Mouse (Mus musculus) ES-E14 (cell line): Measurements from ENCODE around the gene Gcg. TPM values are rescaled to one million over a fixed set of nuclear protein-coding genes. Genes with fewer than 3 reads are reported as not detected.

Experiments
- DNase-seq: peaks from one replicate; pipeline ENCODE4 v3.0.0-alpha.2; 2013; ENCODE audit warnings: low read depth, low spot score
- H3K27ac ChIP-seq: 2 replicates; pipeline ENCODE4 v1.5.1; 2012; ENCODE audit warnings: low read depth, mild to moderate bottlenecking, low read length, moderate library complexity, mixed read lengths; ENCODE audit not compliant: poor library complexity, insufficient read depth, severe bottlenecking
- H3K36me3 ChIP-seq: 2 replicates; pipeline ENCODE4 v1.6.1; 2012; ENCODE audit warnings: mild to moderate bottlenecking, low read length, moderate library complexity, mixed read lengths; ENCODE audit not compliant: control insufficient read depth, poor library complexity, insufficient read depth, severe bottlenecking
- H3K4me1 ChIP-seq, 2 experiments: fragments of 150-350 bp in 1 of 2; sonication (generic) in 1 of 2; 2 replicates each; pipeline ENCODE4 v1.6.1; 2012; ENCODE audit warnings: low read length in 2 of 2, mild to moderate bottlenecking in 1 of 2, mixed read lengths in 1 of 2; ENCODE audit not compliant: control insufficient read depth in 2 of 2, insufficient read depth in 2 of 2, poor library complexity in 1 of 2
- H3K4me3 ChIP-seq, 2 experiments: fragments of 150-350 bp in 1 of 2; sonication (generic) in 1 of 2; 2 replicates each; pipeline ENCODE4 v1.5.1; 2012; ENCODE audit warnings: low read length in 2 of 2, low read depth in 1 of 2, mild to moderate bottlenecking in 1 of 2, mixed read lengths in 1 of 2; ENCODE audit not compliant: insufficient read depth in 1 of 2, poor library complexity in 1 of 2, severe bottlenecking in 1 of 2
- H3K9ac ChIP-seq: 2 replicates; pipeline ENCODE4 v1.6.1; 2012; ENCODE audit warnings: low read depth, mild to moderate bottlenecking, low read length, mixed read lengths; ENCODE audit not compliant: poor library complexity, insufficient read depth, severe bottlenecking
- H3K9me3 ChIP-seq: fragments of 150-350 bp; sonication (generic); 2 replicates; pipeline ENCODE4 v1.6.1; 2012; ENCODE audit warnings: low read depth, mild to moderate bottlenecking, low read length; ENCODE audit not compliant: control insufficient read depth, insufficient read depth
- CHD2 ChIP-seq: IDR thresholded peaks from 2 replicates; pipeline ENCODE4 v1.6.1; 2014; ENCODE audit warnings: mild to moderate bottlenecking, low read depth, low read length, inconsistent platforms
- HCFC1 ChIP-seq: IDR thresholded peaks from 2 replicates; pipeline ENCODE4 v1.6.1; 2012; ENCODE audit warnings: low read length, inconsistent platforms, borderline replicate concordance; ENCODE audit not compliant: insufficient read depth
- MAFK ChIP-seq: IDR thresholded peaks from 2 replicates; pipeline ENCODE4 v1.6.1; 2014; ENCODE audit warnings: mild to moderate bottlenecking, low read depth, low read length, inconsistent platforms; ENCODE audit not compliant: insufficient read depth
- ZC3H11A ChIP-seq: IDR thresholded peaks from 2 replicates; pipeline ENCODE4 v1.6.1; 2012; ENCODE audit warnings: low read depth, mild to moderate bottlenecking, inconsistent platforms, low read length, borderline replicate concordance
- ZNF384 ChIP-seq: IDR thresholded peaks from 2 replicates; pipeline ENCODE4 v1.6.1; 2012; ENCODE audit warnings: low read depth, low read length, inconsistent platforms
- in situ Hi-C, 2 experiments: fragments of 600-800 bp; cut with MboI; formaldehyde crosslinking; loops; one replicate each; pipeline ENCODE4 v1.15.1; 2025; ENCODE audit warnings: low sequenced_read_pairs in 2 of 2, inconsistent platforms in 1 of 2; ENCODE audit not compliant: unreplicated experiment in 2 of 2
- total RNA-seq: library from RNA; depleted of rRNA; stranded (reverse); fragments of 300-350 nt; gene quantifications from 2 replicates; pipeline ENCODE4 v1.2.3, GENCODE M21; 2012; rRNA removed

Gene Gcg
- total RNA-seq, 1 experiment, result not detected

DNA sequence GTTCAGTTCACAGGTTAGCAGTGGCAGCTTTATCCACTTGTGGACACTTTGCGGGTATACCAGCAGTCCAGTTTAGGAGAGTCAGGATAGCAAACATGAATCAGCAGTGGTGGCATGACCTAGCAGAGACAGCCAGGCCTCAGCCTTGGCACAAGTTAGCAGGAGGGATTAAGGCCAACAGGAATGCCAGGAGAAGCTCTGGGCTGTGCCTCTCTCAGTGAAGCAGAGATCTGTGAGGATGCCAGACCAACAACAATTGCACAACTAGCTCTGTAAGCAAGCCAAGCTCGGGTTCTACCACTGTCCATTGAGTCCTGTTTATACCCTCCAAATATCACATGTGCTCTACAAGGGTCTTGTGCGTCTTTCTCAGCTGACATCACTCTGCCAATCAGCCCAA is 57.5 kb downstream of the Gcg start:
- in situ Hi-C loops, result no loop called here
- Histone ChIP-seq H3K4me1 (peaks cover 0 to 2% of the 10 kb centered on the region in 2 experiments; a peak in 1 of 4 replicates), H3K4me3 (no peak overlapping the region), H3K27ac (no peak overlapping the region), H3K9me3 (no peaks in the 10 kb centered on the region), H3K9ac (no peak overlapping the region), H3K36me3 (no peaks in the 10 kb centered on the region)
- TF ChIP-seq HCFC1, result no peak
- no peak for TF ChIP-seq MAFK
- TF ChIP-seq CHD2, result no peak
- no peak for TF ChIP-seq ZNF384
- no peak for TF ChIP-seq ZC3H11A
- DNase-seq, result no peak

Other genes starting within 250 kb of the Gcg start
- 24.7 and 26.1 TPM in 2 replicates for gene Dpp4, start 71.4 kb downstream of the Gcg start, total RNA-seq
- not detected in 2 replicates for gene Fap, start 90.4 kb upstream of the Gcg start, total RNA-seq
- 0.11 and 0.13 TPM in 2 replicates for gene Ifih1, start 162.6 kb upstream of the Gcg start, total RNA-seq
- 11.5 and 11.8 TPM in 2 replicates for gene Gca, start 180.6 kb upstream of the Gcg start, total RNA-seq